23 mouse cellular contexts compared by ENCODE assay signal in genomic region chr1:34111954-34112353, GRCm38 (mm10).
"Had no signal": no experiment of that assay in that cellular context is flagged by ENCODE, and none has a peak within 500 bp of the region (broad histone marks: within the 10 kb centered on the region; RNA-seq: fewer than 3 reads in every experiment).

No protein-coding gene starts in this region.

- H3K27me3 ChIP-seq: heart, embryonic 12.5 days; hindbrain, embryonic 13.5 days; hindbrain, embryonic 15.5 days; kidney, embryonic 15.5 days; limb, embryonic 13.5 days; limb, embryonic 15.5 days; liver, embryonic 12.5 days had no signal

- H3K4me3 ChIP-seq: heart, embryonic 10.5 days; heart, embryonic 12.5 days; hindbrain, embryonic 13.5 days; hindbrain, embryonic 15.5 days; kidney, embryonic 15.5 days; limb, embryonic 13.5 days; limb, embryonic 15.5 days; liver, embryonic 12.5 days had no signal

- DNase-seq: gastrocnemius, postnatal 25 days; heart, adult 18-20 months; heart, postnatal 14 days; heart, postnatal 36 days; kidney, adult 11 months; kidney, adult 2 months; kidney, adult 9 months; kidney, postnatal 14 days; kidney, postnatal 36 days; layer of hippocampus, adult 9-11 months; layer of hippocampus, postnatal 36 days; left cerebral cortex, postnatal 4 days had no signal

- H3K4me2 ChIP-seq: heart, embryonic 12.5 days; hindbrain, embryonic 13.5 days; hindbrain, embryonic 15.5 days; kidney, embryonic 15.5 days; limb, embryonic 13.5 days; limb, embryonic 15.5 days; liver, embryonic 12.5 days had no signal

- H3K36me3 ChIP-seq: heart, embryonic 10.5 days; hindbrain, embryonic 15.5 days; kidney, embryonic 15.5 days; limb, embryonic 13.5 days; limb, embryonic 15.5 days; liver, embryonic 12.5 days had no signal

- H3K27ac ChIP-seq: heart, embryonic 10.5 days; hindbrain, embryonic 13.5 days; hindbrain, embryonic 15.5 days; hindbrain, postnatal 0 days; kidney, embryonic 15.5 days; kidney, postnatal 0 days; limb, embryonic 13.5 days; limb, embryonic 15.5 days; liver, embryonic 12.5 days; liver, embryonic 14.5 days had no signal
